Mouse (Mus musculus) layer of hippocampus, adult 11-12 months (tissue): ENCODE data around the gene Nrg3.

ENCODE experiments used
- DNase-seq: peaks from one replicate; pipeline ENCODE4 v3.0.0; 2022; ENCODE audit warnings: low spot score

The Nrg3 gene

GRCm38 (mm10) chr14:39472790-39473761 is at the start of gene Nrg3:
Nrg3 (minus strand) TSS chr14:39473088.
- DNase-seq, result peak; percentile 54

- peak; percentile 7 for DNase-seq
These were observed 36.1 kb upstream of the Nrg3 start for GRCm38 (mm10) chr14:39508956-39509355.

GRCm38 (mm10) chr14:39473771-39474211 is 903 bp upstream of the Nrg3 start:
- DNase-seq, result peak; percentile 36

GRCm38 (mm10) chr14:39472146-39472751 is 639 bp downstream of the Nrg3 start:
- peak; percentile 29 for DNase-seq

GRCm38 (mm10) chr14:39471236-39471981 is 1.5 kb downstream of the Nrg3 start:
- DNase-seq, result no peak

GRCm38 (mm10) chr14:39445501-39445900 is 27.4 kb downstream of the Nrg3 start:
- no peak for DNase-seq

- DNase-seq, result no peak
These were observed 44.4 kb downstream of the Nrg3 start for GRCm38 (mm10) chr14:39428503-39428902.

GRCm38 (mm10) chr14:39421874-39422273 is 51.0 kb downstream of the Nrg3 start:
- no peak for DNase-seq

- peak; percentile 6 for DNase-seq
These were observed 59.6 kb downstream of the Nrg3 start for GRCm38 (mm10) chr14:39413270-39413669.

GRCm38 (mm10) chr14:39386845-39387244 is 86.0 kb downstream of the Nrg3 start:
- no peak for DNase-seq

GRCm38 (mm10) chr14:39381321-39381720 is 91.6 kb downstream of the Nrg3 start:
- DNase-seq, result no peak

GRCm38 (mm10) chr14:39373220-39373619 is 99.7 kb downstream of the Nrg3 start:
- DNase-seq, result no peak

- no peak for DNase-seq
These were observed 116.6 kb downstream of the Nrg3 start for GRCm38 (mm10) chr14:39356251-39356650.

GRCm38 (mm10) chr14:39351979-39352737 is 120.7 kb downstream of the Nrg3 start:
- DNase-seq, result no peak

GRCm38 (mm10) chr14:39317424-39318110 is 155.3 kb downstream of the Nrg3 start:
- DNase-seq, result peak; percentile 69

GRCm38 (mm10) chr14:39314111-39314510 is 158.8 kb downstream of the Nrg3 start:
- DNase-seq, result no peak

GRCm38 (mm10) chr14:39265121-39265520 is 207.8 kb downstream of the Nrg3 start:
- DNase-seq, result no peak

- peak; percentile 12 for DNase-seq
These were observed 208.5 kb downstream of the Nrg3 start for GRCm38 (mm10) chr14:39264422-39264821.

- DNase-seq, result no peak
These were observed 211.9 kb downstream of the Nrg3 start for GRCm38 (mm10) chr14:39261016-39261415.

- DNase-seq, result no peak
These were observed 217.5 kb downstream of the Nrg3 start for GRCm38 (mm10) chr14:39255391-39255790.

GRCm38 (mm10) chr14:39240267-39240666 is 232.6 kb downstream of the Nrg3 start:
- DNase-seq, result no peak
